Mouse (Mus musculus) embryonic stem cell, embryonic (primary cell): ENCODE results near the gene Rsph6a.

Source experiments
- CTCF ChIA-PET, 4 experiments: fragments of 300-600 bp in 2 of 4; fragments of 350-600 bp in 2 of 4; sonication (Branson Sonifier 250); formaldehyde crosslinking; loops; one replicate each; lab custom pipeline; 2022; ENCODE audit warnings: inconsistent platforms in 2 of 4; lab: Charles Lee
- POLR2A ChIA-PET, 4 experiments: fragments of 300-600 bp in 2 of 4; fragments of 350-600 bp in 2 of 4; sonication (Branson Sonifier 250); formaldehyde crosslinking; loops; one replicate each; lab custom pipeline; 2022; ENCODE audit warnings: antibody characterized with exemption in 4 of 4, inconsistent platforms in 1 of 4; lab: Charles Lee

Rsph6a gene

DNA sequence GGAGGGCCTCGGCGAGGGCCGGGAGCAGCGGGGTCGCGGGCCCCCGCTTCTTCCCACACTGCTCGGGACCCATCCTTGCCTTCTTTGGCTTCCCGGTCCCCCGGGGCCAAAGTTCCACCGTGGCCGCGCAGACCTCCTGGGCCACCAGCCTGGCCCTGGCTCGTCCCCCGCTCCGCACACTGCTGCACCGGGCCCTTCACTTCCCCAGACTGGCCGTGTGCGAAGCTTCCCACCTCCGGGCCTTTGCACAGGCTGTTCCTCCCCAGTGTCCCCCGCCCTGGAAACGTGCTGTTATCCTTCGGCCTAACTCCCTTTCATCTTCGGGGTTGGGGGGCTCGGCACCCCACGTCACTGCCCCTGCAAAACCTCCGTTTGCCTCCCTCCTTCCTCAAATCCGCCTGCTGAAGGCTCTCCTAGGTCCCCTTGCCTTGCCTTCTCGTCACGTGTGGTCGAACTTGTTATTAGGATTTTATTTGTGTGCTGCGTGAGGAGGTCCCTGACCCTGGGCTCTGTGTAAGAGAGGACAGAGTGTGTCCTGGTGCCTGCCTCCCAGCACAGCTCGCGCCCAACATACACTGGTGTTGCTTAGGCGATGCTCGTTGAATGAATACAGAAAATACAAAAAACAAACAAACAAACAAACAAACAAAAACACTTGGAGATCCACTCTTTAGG, 29.8 kb upstream of the Rsph6a start:
- ChIA-PET POLR2A (interaction anchor here in 2 of 4 experiments (1.0 to 2.7 kb wide), 2 partner anchors 10 to 16 kb away, joined by 3 to 8 read pairs; no protein-coding TSS in a partner anchor), CTCF (interaction anchor here in 2 of 4 experiments (0.8 to 2.8 kb wide), 3 partner anchors 19 to 133 kb away, joined by 3 to 12 read pairs (median 4); no protein-coding TSS in a partner anchor)

DNA sequence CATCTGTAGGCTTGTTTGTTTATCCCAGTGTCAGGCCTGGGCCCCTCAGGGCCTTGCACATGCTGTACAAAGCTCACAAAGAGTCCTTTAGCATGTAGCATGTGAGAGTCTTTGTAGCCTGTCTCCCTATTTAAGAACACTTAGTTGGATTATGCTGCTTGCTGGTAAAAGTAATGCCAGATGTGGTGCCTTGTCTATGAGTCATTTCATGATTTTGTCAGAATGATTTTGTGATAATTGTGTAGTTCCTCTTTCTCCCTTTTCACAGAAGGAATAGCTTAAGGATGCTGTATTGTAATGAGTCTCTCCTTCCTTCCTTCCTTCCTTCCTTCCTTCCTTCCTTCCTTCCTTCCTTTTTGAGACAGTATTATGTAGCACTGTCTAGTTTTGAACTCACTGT, 26.4 kb upstream of the Rsph6a start:
- ChIA-PET POLR2A (interaction anchor here in 3 of 4 experiments (0.6 to 2.1 kb wide), 8 partner anchors 10 to 126 kb away, joined by 3 to 6 read pairs (median 4); partner anchors contain the start of gene Rsph6a (in 2 of the 3)), CTCF (interaction anchor here (0.6 to 1.7 kb wide), 11 partner anchors 8 to 1980 kb away, joined by 3 to 10 read pairs (median 4); partner anchors contain the start of genes Rsph6a (in 2 of the 4) and Six5 (in 1 of the 4))

DNA sequence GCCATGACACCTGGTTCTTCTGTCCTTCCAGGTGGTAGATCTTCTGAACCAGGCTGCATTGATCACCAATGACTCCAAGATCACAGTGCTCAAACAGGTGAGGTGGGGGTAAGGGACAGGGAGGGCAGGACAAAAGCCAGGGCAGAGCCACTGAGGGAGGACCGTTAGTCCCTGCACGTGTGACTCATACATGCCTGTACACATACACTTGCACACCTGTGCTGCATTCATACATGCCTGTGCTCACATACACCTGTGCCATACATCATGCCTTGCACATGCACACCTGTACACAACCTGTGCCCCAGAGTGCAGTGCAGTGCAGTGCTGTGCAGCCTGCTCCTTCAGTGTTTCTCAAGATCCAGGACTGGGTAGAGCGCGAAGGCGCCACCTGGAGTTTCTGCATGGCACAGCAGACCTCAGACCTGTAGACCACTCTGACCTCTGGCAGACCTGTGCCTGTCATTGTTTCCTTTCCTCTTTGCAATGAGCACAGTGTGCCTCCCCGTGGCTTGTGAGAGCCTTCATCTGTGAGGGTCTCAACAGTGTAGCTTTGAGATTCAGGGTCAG, 25.3 kb upstream of the Rsph6a start:
- POLR2A ChIA-PET, result interaction anchor here in 2 of 4 experiments (0.9 to 2.1 kb wide), 3 partner anchors 9 to 51 kb away, joined by 3 to 6 read pairs (median 4); no protein-coding TSS in a partner anchor
- CTCF ChIA-PET, result interaction anchor here in 1 of 4 experiments (0.8 to 1.4 kb wide), 5 partner anchors 15 to 64 kb away, joined by 3 to 4 read pairs (median 4); partner anchors contain the start of genes Mypop, Rsph6a and Six5

DNA sequence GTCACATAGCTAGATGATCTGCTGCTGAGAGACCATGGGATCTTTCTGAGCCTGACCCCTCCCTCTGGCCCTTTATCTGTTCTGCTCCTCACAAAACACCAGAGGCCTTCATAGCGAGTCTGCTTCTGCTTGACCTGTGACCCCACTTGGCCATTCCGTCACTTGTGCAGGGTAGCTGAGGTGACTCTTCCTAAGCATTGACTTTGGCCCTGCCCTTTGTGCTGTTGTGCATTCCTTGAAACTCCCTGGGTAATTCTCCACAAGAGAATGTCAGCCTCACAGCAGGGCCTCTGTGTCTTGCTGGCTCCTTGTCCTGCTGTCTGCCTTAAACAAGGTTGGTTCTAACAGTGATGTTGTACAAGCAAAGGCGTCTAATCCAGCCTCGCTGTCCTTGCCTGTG, 22.8 kb upstream of the Rsph6a start:
- POLR2A ChIA-PET, result interaction anchor here in 3 of 4 experiments (0.9 to 1.7 kb wide), 5 partner anchors 9 to 21 kb away, joined by 3 to 5 read pairs (median 3); no protein-coding TSS in a partner anchor
- CTCF ChIA-PET, result interaction anchor here in 2 of 4 experiments (0.6 to 2.5 kb wide), 2 partner anchors 22 to 132 kb away, joined by 3 to 7 read pairs; partner anchors contain the start of gene Rsph6a (in 1 of the 2)

DNA sequence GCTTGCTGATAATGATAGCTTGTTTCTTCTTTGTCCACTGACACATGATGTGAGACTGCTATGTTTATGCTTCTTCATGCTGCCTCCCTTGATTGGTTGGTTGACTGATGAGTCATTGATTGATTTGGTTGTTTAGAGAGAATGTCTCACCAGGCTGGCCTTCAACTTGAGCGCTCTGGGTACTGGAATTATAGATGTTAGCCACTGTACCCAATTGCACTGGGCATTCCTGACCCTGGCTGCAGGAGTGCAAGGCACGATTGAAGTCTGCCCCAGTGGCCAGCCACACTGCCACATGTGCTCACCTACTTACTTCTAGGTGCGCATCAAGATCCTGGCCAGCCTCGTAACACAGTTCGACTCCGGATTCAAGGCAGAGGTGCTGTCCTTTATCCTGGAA, 9.9 kb upstream of the Rsph6a start:
- ChIA-PET CTCF (interaction anchor here in 2 of 4 experiments (1.5 to 2.3 kb wide), 2 partner anchors 9 to 10 kb away, joined by 5 to 7 read pairs; partner anchors contain the start of gene Rsph6a (in 2 of the 2)), POLR2A (interaction anchor here in 1 of 4 experiments (1.0 to 1.9 kb wide), 4 partner anchors 9 to 47 kb away, joined by 3 to 8 read pairs (median 4); partner anchors contain the start of gene Rsph6a)

DNA sequence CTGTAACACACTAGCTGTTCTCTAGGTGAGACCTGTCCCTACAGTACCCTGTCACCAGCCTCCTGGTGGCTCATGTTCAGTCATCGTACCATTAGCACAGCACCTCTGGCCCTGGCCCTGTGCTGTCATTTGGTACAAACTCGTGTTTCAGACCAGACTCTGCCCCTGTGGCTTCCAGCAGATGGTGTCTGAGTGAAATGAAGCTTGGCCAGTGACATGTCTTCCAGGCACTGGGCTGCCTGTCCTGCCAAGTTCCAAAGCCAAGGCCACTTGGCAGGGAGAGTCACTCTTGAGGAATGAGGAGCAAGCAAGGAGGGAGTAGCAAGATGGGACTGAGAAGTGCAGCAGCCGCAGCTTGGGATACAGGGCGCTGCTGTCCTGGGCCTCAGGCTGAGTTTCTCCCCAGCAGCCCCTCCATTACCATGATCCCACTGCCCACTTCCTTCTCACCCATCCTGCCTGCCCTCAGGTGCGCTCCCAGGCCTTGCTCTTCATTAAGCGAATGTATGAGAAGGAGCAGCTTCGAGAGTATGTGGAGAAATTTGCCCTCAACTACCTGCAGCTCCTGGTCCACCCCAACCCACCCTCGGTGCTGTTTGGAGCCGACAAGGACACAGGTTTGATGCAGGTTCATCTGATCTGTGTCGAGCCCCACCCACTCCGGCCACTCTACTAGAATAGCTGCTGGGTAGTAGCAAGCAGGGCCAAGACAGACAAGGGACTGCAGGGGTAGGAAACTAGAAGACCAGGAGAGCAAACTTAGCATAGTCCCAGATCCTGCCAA, 8.0 kb upstream of the Rsph6a start:
- CTCF ChIA-PET, result interaction anchor here (0.6 to 2.3 kb wide), 6 partner anchors 8 to 717 kb away, joined by 3 to 7 read pairs (median 4); partner anchors contain the start of gene Rsph6a (in 2 of the 4)
- POLR2A ChIA-PET, result interaction anchor here in 3 of 4 experiments (0.6 to 1.9 kb wide), 8 partner anchors 8 to 47 kb away, joined by 3 to 8 read pairs (median 4); partner anchors contain the start of gene Rsph6a (in 2 of the 3)

DNA sequence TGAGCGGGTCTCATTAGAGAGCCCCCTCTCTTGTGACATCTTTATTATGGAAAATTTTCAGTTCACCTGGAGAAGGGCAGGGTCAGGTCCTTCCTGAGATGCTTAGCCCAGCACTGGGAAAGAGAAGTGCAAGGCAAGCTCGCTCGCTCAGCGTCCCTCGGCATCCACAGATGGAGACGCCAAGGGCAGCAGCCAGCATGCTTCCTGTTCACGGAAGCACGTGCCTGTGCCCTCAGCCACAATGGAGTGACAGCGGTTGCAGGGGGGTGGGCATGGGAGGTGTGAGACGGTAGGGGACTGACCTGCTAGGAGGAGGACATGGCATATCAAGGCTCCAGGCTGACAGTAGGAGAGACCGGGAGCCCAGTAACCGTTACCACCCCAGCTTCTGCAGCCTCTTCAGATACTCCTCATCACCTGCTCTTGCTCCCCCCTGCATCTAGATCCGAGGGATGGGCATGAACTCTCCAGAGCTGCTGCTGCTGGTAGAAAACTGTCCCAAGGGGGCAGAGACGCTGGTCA, 6.4 kb upstream of the Rsph6a start:
- ChIA-PET POLR2A (interaction anchor here in 2 of 4 experiments (1.3 to 1.5 kb wide), 4 partner anchors 8 to 46 kb away, joined by 3 to 5 read pairs (median 3); no protein-coding TSS in a partner anchor), CTCF (interaction anchor here in 2 of 4 experiments (0.6 to 1.2 kb wide), 2 partner anchors 18 to 45 kb away, joined by 3 to 4 read pairs; no protein-coding TSS in a partner anchor)

DNA sequence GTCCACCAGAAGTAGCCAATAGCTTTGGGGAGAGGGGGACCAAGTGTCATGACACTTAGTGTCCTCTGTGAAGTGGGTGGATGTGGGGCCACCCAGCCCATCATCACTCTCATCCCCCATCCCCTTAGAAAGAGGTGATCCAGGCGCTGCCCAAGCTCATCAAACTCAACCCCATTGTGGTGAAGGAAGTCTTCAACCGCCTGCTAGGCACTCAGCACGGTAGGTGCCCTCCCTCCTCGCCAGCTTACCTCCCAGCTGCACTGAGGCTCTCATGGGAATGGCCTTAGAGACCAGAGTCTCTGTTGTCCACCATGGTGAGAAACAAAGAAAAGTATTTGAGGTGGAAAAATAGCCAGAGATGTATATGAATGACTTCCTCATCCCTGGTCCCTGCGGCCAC, 5.2 kb upstream of the Rsph6a start:
- ChIA-PET POLR2A (interaction anchor here in 3 of 4 experiments (0.6 to 1.4 kb wide), 4 partner anchors 9 to 653 kb away, joined by 3 to 4 read pairs (median 3); no protein-coding TSS in a partner anchor), CTCF (interaction anchor here in 1 of 4 experiments (1.0 kb wide), 1 partner anchor 69 kb away, joined by 3 read pairs; the partner anchor contains the start of gene Gm4969)

DNA sequence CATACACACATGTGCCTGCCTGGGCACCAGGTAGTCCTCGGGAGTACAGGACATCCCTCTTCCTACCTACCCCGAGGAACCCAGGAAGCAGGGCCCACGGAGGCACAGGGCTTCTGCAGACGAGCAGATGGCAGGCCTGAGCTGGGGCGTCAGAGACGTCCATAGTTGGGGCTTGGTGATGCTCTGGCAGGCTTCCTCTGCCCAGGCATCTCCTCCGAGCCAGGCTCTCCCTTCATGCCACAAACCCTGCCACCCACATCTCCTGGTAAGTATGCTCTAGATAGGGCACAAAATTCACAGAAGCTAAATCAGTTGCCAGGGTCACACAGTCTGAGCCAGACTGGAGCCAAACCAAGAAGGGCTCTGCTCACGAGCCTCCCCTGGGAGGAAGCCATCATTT, 4.3 kb upstream of the Rsph6a start:
- CTCF ChIA-PET, result interaction anchor here in 3 of 4 experiments (0.6 to 1.1 kb wide), 3 partner anchors 19 to 103 kb away, joined by 3 read pairs; no protein-coding TSS in a partner anchor
- POLR2A ChIA-PET, result interaction anchor here in 1 of 4 experiments (0.9 kb wide), 1 partner anchor 39 kb away, joined by 3 read pairs; no protein-coding TSS in a partner anchor

DNA sequence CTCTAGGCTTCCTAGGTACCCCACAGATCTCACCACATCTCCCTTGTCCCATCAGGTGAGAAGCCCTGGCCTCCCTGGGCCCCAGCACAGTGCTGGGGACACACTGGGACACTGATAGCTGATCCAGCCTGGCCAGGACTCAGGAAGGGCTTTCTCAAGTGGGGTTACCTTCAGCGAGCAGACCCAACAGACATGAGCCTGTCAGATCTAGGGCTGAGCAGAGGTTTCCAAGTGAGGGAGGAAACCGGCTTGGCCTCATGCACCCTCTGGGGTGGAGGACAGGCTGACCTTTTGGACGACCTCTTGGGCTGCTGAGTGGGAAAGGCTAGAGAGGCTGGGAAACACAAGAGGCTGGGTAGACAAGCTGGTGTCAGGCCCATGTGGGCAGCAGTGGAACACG, 3.3 kb upstream of the Rsph6a start:
- ChIA-PET CTCF (interaction anchor here in 1 of 4 experiments (1.1 kb wide), 1 partner anchor 18 kb away, joined by 3 read pairs; no protein-coding TSS in a partner anchor), POLR2A (interaction anchor here in 3 of 4 experiments (0.6 to 3.6 kb wide), 3 partner anchors 14 to 378 kb away, joined by 3 to 12 read pairs (median 6); no protein-coding TSS in a partner anchor)

DNA sequence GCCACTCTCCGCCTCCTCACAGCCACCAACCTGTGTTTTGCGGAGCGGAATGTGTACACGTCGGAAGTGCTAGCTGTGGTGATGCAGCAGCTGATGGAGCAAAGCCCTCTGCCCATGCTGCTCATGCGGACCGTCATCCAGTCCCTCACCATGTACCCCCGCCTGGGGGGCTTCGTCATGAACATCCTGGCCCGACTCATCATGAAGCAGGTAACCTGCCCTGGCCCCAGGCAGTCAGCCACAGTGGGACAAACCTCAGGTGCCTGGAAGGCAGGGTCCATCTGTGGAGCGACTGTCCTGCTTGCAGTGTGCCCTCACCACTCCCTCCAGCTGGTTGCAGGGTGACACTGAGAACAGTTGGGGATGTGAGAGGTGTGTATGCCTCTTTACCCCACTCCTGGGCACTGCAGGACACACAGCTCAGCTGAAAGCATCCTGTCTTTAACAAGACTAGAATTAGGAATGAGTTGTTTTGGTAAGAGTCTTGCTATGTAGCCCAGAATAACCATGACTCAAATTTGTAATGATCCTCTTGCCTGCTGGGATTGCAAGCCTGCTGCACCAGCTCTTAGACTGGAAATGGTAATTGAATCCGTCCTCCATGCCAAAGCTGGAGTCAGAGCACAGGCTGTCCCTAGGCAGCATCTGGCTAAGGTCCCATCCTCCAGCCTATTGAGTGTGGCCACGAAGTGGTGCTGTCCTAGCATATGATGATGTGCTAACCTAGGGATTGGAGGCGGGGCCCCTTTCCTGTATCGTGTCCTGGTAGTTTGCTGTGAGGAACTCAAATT, 1.9 kb upstream of the Rsph6a start:
- POLR2A ChIA-PET, result interaction anchor here in 3 of 4 experiments (1.0 to 3.6 kb wide), 12 partner anchors 9 to 176 kb away, joined by 3 to 23 read pairs (median 4); partner anchors contain the start of gene Six5 (in 2 of the 3)

DNA sequence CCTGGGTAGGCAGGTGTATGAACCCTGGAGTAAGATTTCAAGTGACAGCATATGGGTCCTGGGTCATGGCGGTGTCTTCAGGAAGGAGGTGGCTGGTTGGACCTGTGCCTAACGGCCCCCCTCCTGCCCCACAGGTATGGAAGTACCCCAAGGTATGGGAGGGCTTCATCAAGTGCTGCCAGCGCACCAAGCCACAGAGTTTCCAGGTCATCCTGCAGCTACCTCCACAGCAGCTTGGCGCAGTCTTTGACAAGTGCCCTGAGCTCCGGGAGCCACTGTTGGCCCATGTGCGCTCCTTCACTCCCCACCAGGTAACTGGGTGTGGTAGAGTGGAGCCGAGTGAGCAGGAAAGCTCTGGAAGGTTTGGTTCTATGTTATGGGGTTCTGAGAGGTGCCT, 1.4 kb upstream of the Rsph6a start:
- ChIA-PET POLR2A (interaction anchor here in 3 of 4 experiments (1.0 to 3.6 kb wide), 16 partner anchors 9 to 176 kb away, joined by 3 to 23 read pairs (median 4); partner anchors contain the start of gene Six5 (in 2 of the 3)), CTCF (interaction anchor here (1.0 to 2.2 kb wide), 15 partner anchors 12 to 146 kb away, joined by 3 to 33 read pairs (median 5); no protein-coding TSS in a partner anchor)

More for the DNA sequence above, 1.9 kb upstream of the Rsph6a start:
- CTCF ChIA-PET, result interaction anchor here in 3 of 4 experiments (0.7 to 2.2 kb wide), 6 partner anchors 14 to 40 kb away, joined by 3 to 33 read pairs (median 4); no protein-coding TSS in a partner anchor

DNA sequence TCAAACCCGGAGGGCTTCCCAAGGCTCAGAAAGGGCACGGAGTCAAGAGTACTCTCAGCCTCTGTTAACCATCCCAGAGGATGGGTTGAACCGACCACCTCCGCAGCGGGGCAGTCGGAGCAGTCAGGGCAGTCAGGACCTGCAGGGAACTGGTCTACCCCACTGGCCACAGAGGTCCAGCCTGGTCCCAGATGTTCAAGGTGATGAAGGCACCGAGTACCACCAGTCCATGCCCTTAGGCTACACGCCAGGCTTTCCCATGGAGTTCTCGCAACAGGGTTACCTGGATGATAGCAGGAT, 237 bp downstream of the Rsph6a start:
- POLR2A ChIA-PET, result interaction anchor here (0.5 to 3.6 kb wide), 21 partner anchors 9 to 161 kb away, joined by 3 to 23 read pairs (median 3); partner anchors contain the start of genes Six5 (in 3 of the 4), Fbxo46 (in 2 of the 4) and Foxa3 (in 1 of the 4)
- CTCF ChIA-PET, result interaction anchor here (0.6 to 2.2 kb wide), 56 partner anchors 9 to 476 kb away, joined by 3 to 33 read pairs (median 5); partner anchors contain the start of genes Dmwd (in 1 of the 4), Foxa3 (in 1 of the 4), Gm4969 (in 1 of the 4) and Pglyrp1 (in 1 of the 4)

DNA sequence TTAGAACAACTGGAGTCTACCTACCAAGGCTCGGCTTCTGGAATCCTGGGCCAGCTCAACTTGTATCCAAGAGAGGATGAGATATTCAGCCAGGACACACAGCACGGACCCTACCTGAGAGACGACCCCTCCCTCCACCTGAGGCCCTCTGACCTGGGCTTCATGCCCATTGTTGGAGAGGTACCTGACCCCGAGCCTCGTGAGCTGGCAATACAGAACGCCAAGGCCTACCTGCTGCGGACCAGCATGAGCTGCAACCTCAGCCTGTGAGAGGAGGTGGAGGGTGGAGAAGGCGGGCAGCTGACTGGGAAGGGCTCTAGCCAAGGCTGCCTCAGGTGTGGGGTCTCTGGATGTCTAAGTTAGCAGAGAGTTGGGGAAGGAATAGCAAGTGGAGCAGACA, 618 bp downstream of the Rsph6a start:
- CTCF ChIA-PET, result interaction anchor here (0.6 to 1.9 kb wide), 7 partner anchors 12 to 59 kb away, joined by 3 to 11 read pairs (median 4); partner anchors contain the start of gene Foxa3 (in 1 of the 4)
- POLR2A ChIA-PET, result interaction anchor here in 3 of 4 experiments (0.5 to 2.8 kb wide), 7 partner anchors 9 to 85 kb away, joined by 3 to 23 read pairs (median 4); partner anchors contain the start of genes Fbxo46 (in 1 of the 3), Foxa3 (in 1 of the 3) and Six5 (in 1 of the 3)

DNA sequence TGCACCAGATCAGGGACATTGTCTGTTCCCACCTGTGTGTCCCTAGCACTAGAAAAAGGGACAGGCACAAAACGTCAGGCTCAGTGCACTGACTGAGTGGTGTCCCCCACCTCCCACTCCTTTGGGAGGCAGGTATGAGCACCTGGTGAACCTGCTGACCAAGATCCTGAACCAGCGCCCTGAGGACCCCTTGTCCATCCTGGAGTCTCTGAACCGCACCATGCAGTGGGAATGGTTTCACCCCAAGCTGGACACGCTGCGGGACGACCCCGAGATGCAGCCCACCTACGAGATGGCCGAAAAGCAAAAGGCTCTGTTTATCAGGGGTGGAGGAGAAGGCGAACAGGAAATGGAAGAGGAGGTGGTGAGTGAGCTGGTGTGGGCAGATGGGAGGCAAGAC, 2.9 kb downstream of the Rsph6a start:
- ChIA-PET CTCF (interaction anchor here in 3 of 4 experiments (0.8 to 1.3 kb wide), 4 partner anchors 7 to 11 kb away, joined by 3 to 4 read pairs (median 3); no protein-coding TSS in a partner anchor), POLR2A (interaction anchor here in 3 of 4 experiments (0.6 to 2.1 kb wide), 4 partner anchors 8 to 74 kb away, joined by 3 to 5 read pairs (median 3); no protein-coding TSS in a partner anchor)
